Mouse (Mus musculus) limb, embryonic 11.5 days (tissue): ENCODE data around the gene Slc17a7. TPM values are rescaled to one million over a fixed set of nuclear protein-coding genes. Genes with fewer than 3 reads are reported as not detected.

ENCODE experiments used
- ATAC-seq: fragments of 200-750 bp; cut with Nextera tagmentation; 2 replicates; pipeline ENCODE4 v1.8.0; 2017; ENCODE audit warnings: low read depth; ENCODE audit not compliant: insufficient number of reproducible peaks, low FRiP score, low TSS enrichment
- DNase-seq: peaks from one replicate; pipeline ENCODE4 v3.0.0-alpha.2; 2015; ENCODE audit warnings: low spot score
- H3K27ac ChIP-seq: fragments of 300-500 bp; sonication (generic); replicated peaks from 2 replicates; pipeline ENCODE4 v1.5.1; 2014; ENCODE audit warnings: low read depth, mild to moderate bottlenecking, low read length
- H3K27me3 ChIP-seq: fragments of 300-500 bp; sonication (generic); 2 replicates; pipeline ENCODE4 v1.6.1; 2014; ENCODE audit warnings: mild to moderate bottlenecking, low read length, mixed read lengths; ENCODE audit not compliant: control insufficient read depth, insufficient read depth
- H3K36me3 ChIP-seq: fragments of 300-500 bp; sonication (generic); 2 replicates; pipeline ENCODE4 v1.6.1; 2014; ENCODE audit warnings: mild to moderate bottlenecking, low read length, moderate library complexity, mixed read lengths; ENCODE audit not compliant: control insufficient read depth, insufficient read depth
- H3K4me1 ChIP-seq: fragments of 300-500 bp; sonication (generic); 2 replicates; pipeline ENCODE4 v1.6.1; 2014; ENCODE audit warnings: low read length, mixed read lengths; ENCODE audit not compliant: control insufficient read depth, insufficient read depth
- H3K4me2 ChIP-seq: fragments of 300-500 bp; sonication (generic); 2 replicates; pipeline ENCODE4 v1.6.1; 2014; ENCODE audit warnings: low read depth, mild to moderate bottlenecking, moderate library complexity; ENCODE audit not compliant: severe bottlenecking
- H3K4me3 ChIP-seq: fragments of 300-500 bp; sonication (generic); 2 replicates; pipeline ENCODE4 v1.5.1; 2014; ENCODE audit warnings: low read depth, low read length
- H3K9ac ChIP-seq: fragments of 300-500 bp; sonication (generic); 2 replicates; pipeline ENCODE4 v1.6.1; 2014; ENCODE audit warnings: mild to moderate bottlenecking, low read length
- H3K9me3 ChIP-seq: fragments of 300-500 bp; sonication (generic); 2 replicates; pipeline ENCODE4 v1.6.1; 2016; ENCODE audit warnings: low read length; ENCODE audit not compliant: control insufficient read depth
- WGBS: fragments of 180-500 bp; shearing (Covaris S2); extraction: QIAGEN DNeasy Blood & Tissue Kit; methylation state at CpG from one replicate; pipeline ENCODE4 v1.1.7; 2014; 5-methylcytosine and 5-hydroxymethylcytosine counted together
- polyA plus RNA-seq: library from polyadenylated mRNA; unstranded; fragments of >200 nt; fragmentation: Nextera tagmentation; extraction: Ambion mirVana; gene quantifications from 2 replicates; pipeline ENCODE4 v1.2.1, GENCODE M21; 2014

Slc17a7 gene
- 0.11 TPM in 1 of 2 replicates, not detected in the other for polyA plus RNA-seq

GRCm38 (mm10) chr7:45163735-45164490, at the start of gene Slc17a7:
Gene Slc17a7 (plus strand): TSS chr7:45163949.
- Histone ChIP-seq H3K27ac (no peak within 1 kb of the TSS), H3K9me3 (no peaks in the 10 kb centered on the region; the same call in 1 of the 2 replicates), H3K9ac (0 out of 2 replicates have a peak within 1 kb of the TSS, but pooled peaks have one; percentile 2), H3K4me3 (peak within 1 kb of the TSS; percentile 30), H3K4me1 (0 out of 2 replicates have a peak, but pooled peaks cover 3% of the 10 kb centered on the region), H3K4me2 (peak within 1 kb of the TSS; percentile 70), H3K36me3 (0 out of 2 replicates have a peak, but pooled peaks cover 3% of the 10 kb centered on the region), H3K27me3 (peaks cover 63% of the 10 kb centered on the region)
- 4% methylated on average over 19 of the region's 41 CpGs for WGBS
- ATAC-seq (no peak), DNase-seq (peak; percentile 54)

GRCm38 (mm10) chr7:45117566-45117965, 46.2 kb upstream of the Slc17a7 start:
- Histone ChIP-seq H3K4me2 (no peak overlapping the region), H3K4me1 (peaks cover 5% of the 10 kb centered on the region; the same call in 1 of the 2 replicates), H3K9me3 (no peaks in the 10 kb centered on the region), H3K27ac (no peak overlapping the region), H3K4me3 (no peak overlapping the region), H3K9ac (no peak overlapping the region), H3K27me3 (no peaks in the 10 kb centered on the region), H3K36me3 (peaks cover 24% of the 10 kb centered on the region)
- ATAC-seq (no peak), DNase-seq (no peak)
- whole genome bisulfite sequencing: 86% methylated on average over 8 of the region's 8 CpGs

GRCm38 (mm10) chr7:45118336-45118735, 45.4 kb upstream of the Slc17a7 start:
- no peak overlapping the region for H3K27ac ChIP-seq
- H3K9ac ChIP-seq: no peak overlapping the region
- peaks cover 30% of the 10 kb centered on the region for H3K36me3 ChIP-seq
- peaks cover 11% of the 10 kb centered on the region for H3K4me1 ChIP-seq
- DNase-seq (no peak), ATAC-seq (no peak)
- H3K4me2 ChIP-seq: no peak overlapping the region
- H3K9me3 ChIP-seq: no peaks in the 10 kb centered on the region
- 90% methylated on average over 6 of the region's 6 CpGs for WGBS
- no peak overlapping the region for H3K4me3 ChIP-seq
- H3K27me3 ChIP-seq: no peaks in the 10 kb centered on the region

GRCm38 (mm10) chr7:45119780-45120709, 43.7 kb upstream of the Slc17a7 start:
- ATAC-seq: no peak

GRCm38 (mm10) chr7:45121404-45121803, 42.3 kb upstream of the Slc17a7 start:
- peaks cover 44% of the 10 kb centered on the region for H3K36me3 ChIP-seq
- H3K9me3 ChIP-seq: no peaks in the 10 kb centered on the region
- H3K9ac ChIP-seq: peak overlapping the region; percentile 27; the same call in 1 of the 2 replicates
- no peak for DNase-seq
- no peak for ATAC-seq
- WGBS: 68% methylated on average over 8 of the region's 8 CpGs
- no peak overlapping the region for H3K4me2 ChIP-seq
- no peaks in the 10 kb centered on the region for H3K27me3 ChIP-seq
- no peak overlapping the region for H3K27ac ChIP-seq
- H3K4me1 ChIP-seq: peaks cover 23% of the 10 kb centered on the region
- no peak overlapping the region for H3K4me3 ChIP-seq

More at GRCm38 (mm10) chr7:45119780-45120709, 43.7 kb upstream of the Slc17a7 start:
- Histone ChIP-seq H3K9me3 (no peaks in the 10 kb centered on the region), H3K27me3 (no peaks in the 10 kb centered on the region), H3K4me2 (no peak overlapping the region), H3K4me1 (peaks cover 11% of the 10 kb centered on the region), H3K27ac (0 out of 2 replicates have a peak overlapping the region, but pooled peaks have one; percentile 36), H3K4me3 (no peak overlapping the region), H3K9ac (no peak overlapping the region), H3K36me3 (peaks cover 30% of the 10 kb centered on the region)
- 81% methylated on average over 5 of the region's 5 CpGs for WGBS
- no peak for DNase-seq

- H3K4me3 ChIP-seq: no peak overlapping the region
- no peak for ATAC-seq
These were observed 41.8 kb upstream of the Slc17a7 start for GRCm38 (mm10) chr7:45121966-45122365.

GRCm38 (mm10) chr7:45122561-45123185, 41.1 kb upstream of the Slc17a7 start:
- no peaks in the 10 kb centered on the region for H3K27me3 ChIP-seq
- peaks cover 53% of the 10 kb centered on the region for H3K36me3 ChIP-seq
- no peak overlapping the region for H3K27ac ChIP-seq
- WGBS: 79% methylated on average over 15 of the region's 15 CpGs
- no peak for ATAC-seq
- H3K4me2 ChIP-seq: peak overlapping the region; percentile 86
- H3K9me3 ChIP-seq: no peaks in the 10 kb centered on the region
- peaks cover 33% of the 10 kb centered on the region for H3K4me1 ChIP-seq
- H3K9ac ChIP-seq: peak overlapping the region; percentile 99
- DNase-seq: no peak
- peak overlapping the region; percentile 96 for H3K4me3 ChIP-seq

More at GRCm38 (mm10) chr7:45121966-45122365, 41.8 kb upstream of the Slc17a7 start:
- DNase-seq: no peak
- Histone ChIP-seq H3K4me2 (no peak overlapping the region), H3K36me3 (peaks cover 49% of the 10 kb centered on the region), H3K27me3 (no peaks in the 10 kb centered on the region), H3K9me3 (no peaks in the 10 kb centered on the region), H3K4me1 (peaks cover 29% of the 10 kb centered on the region), H3K9ac (no peak overlapping the region), H3K27ac (no peak overlapping the region)

GRCm38 (mm10) chr7:45123186-45123570, 40.6 kb upstream of the Slc17a7 start:
- H3K27me3 ChIP-seq: no peaks in the 10 kb centered on the region
- H3K9me3 ChIP-seq: no peaks in the 10 kb centered on the region
- ATAC-seq: no peak
- peaks cover 33% of the 10 kb centered on the region for H3K4me1 ChIP-seq
- peak overlapping the region; percentile 96 for H3K4me3 ChIP-seq
- peak overlapping the region; percentile 99 for H3K9ac ChIP-seq
- 23% methylated on average over 12 of the region's 12 CpGs for WGBS
- DNase-seq: no peak
- 0 out of 2 replicates have a peak overlapping the region, but pooled peaks have one; percentile 80 for H3K27ac ChIP-seq
- H3K36me3 ChIP-seq: peaks cover 53% of the 10 kb centered on the region
- peak overlapping the region; percentile 86 for H3K4me2 ChIP-seq
